ENCODE assay signal across 8 mouse cellular contexts in the genomic region with DNA sequence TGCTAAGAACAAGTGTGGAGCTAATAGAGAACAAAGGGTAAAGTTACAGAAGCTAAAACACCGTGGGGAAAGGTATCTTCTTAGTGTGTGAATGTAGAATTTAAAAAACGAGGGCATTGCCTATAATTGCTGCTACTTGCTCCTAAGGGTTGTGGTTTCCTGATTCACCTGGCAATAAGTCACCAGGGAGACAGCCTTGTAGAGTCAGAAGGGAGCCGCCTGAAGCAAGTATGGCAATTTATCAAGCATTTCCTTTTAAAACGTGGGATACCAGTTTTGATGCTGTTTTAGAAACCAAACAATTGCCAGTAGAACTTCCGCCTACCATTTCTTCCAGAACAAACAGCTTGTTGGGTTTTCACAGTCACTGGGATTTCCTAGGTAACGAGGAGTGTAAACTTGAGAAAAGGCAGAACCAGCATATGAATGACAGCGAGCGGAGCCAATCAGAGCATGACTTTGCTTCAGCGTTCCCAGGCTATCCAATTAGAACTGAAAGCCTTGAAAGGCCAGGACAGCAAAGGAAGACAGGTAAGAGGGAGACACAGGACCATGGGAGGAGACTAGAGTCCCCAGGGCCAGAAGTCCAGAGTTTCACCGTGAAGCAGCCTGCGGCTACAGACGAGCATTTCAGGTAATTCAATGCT. TPM values are rescaled to one million over a fixed set of nuclear protein-coding genes. Genes with fewer than 3 reads are reported as not detected.
DNase-seq lines count a peak whose midpoint lies in the region; ATAC-seq and TF ChIP-seq lines count a peak whose summit lies in the region.

A gene (plus strand): TSS at position 495 of the 647 bp plus-strand sequence.

- no peaks in the 10 kb centered on the region for H3K9me3 ChIP-seq in hindbrain, embryonic 11.5 days (ENCODE audit: control insufficient read depth, low read length)
- no peaks in the 10 kb centered on the region for H3K9me3 ChIP-seq in liver, embryonic 15.5 days (replicated peaks)
- no peaks in the 10 kb centered on the region for H3K9me3 ChIP-seq in neural tube, embryonic 11.5 days (ENCODE audit: control insufficient read depth, low read length)

- intact Hi-C loops in gastrocnemius, postnatal 14 days (cut with DNase I; ENCODE audit: low total_unique reads), result no loop called here

- H3K4me1 ChIP-seq in hindbrain, embryonic 11.5 days (replicated peaks; ENCODE audit: control insufficient read depth, insufficient read depth, low read length), result no peaks in the 10 kb centered on the region
- no peaks in the 10 kb centered on the region for H3K4me1 ChIP-seq in liver, embryonic 15.5 days (replicated peaks)
- no peaks in the 10 kb centered on the region for H3K4me1 ChIP-seq in neural tube, embryonic 11.5 days (ENCODE audit: control insufficient read depth, insufficient read depth, low read length)

- no peak within 1 kb of the TSS for H3K9ac ChIP-seq in hindbrain, embryonic 11.5 days (ENCODE audit: low read depth, low read length)
- H3K9ac ChIP-seq in liver, embryonic 15.5 days, result no peak within 1 kb of the TSS
- no peak within 1 kb of the TSS for H3K9ac ChIP-seq in neural tube, embryonic 11.5 days (ENCODE audit: low read length)

- no peak for TF ChIP-seq CTCF in layer of hippocampus, adult 2 months (conservative IDR thresholded peaks at IDR 0.05)

- no peak within 1 kb of the TSS for H3K27ac ChIP-seq in hindbrain, embryonic 11.5 days (ENCODE audit: low read depth, low read length)
- H3K27ac ChIP-seq in layer of hippocampus, adult 2 months, result peak within 1 kb of the TSS; percentile 36; the same call in 1 of the 2 replicates
- H3K27ac ChIP-seq in liver, embryonic 15.5 days (replicated peaks), result no peak within 1 kb of the TSS
- no peak within 1 kb of the TSS for H3K27ac ChIP-seq in neural tube, embryonic 11.5 days (ENCODE audit: low read depth, low read length)

- H3K36me3 ChIP-seq in hindbrain, embryonic 11.5 days (ENCODE audit: control insufficient read depth, insufficient read depth, low read length), result no peaks in the 10 kb centered on the region
- no peaks in the 10 kb centered on the region for H3K36me3 ChIP-seq in liver, embryonic 15.5 days (replicated peaks)
- H3K36me3 ChIP-seq in neural tube, embryonic 11.5 days (ENCODE audit: control insufficient read depth, insufficient read depth, low read length), result no peaks in the 10 kb centered on the region

- H3K27me3 ChIP-seq in hindbrain, embryonic 11.5 days (ENCODE audit: control insufficient read depth, insufficient read depth, low read length), result no peaks in the 10 kb centered on the region
- H3K27me3 ChIP-seq in liver, embryonic 15.5 days, result no peaks in the 10 kb centered on the region
- H3K27me3 ChIP-seq in neural tube, embryonic 11.5 days (ENCODE audit: control insufficient read depth, insufficient read depth, low read length), result no peaks in the 10 kb centered on the region

- H3K4me2 ChIP-seq in hindbrain, embryonic 11.5 days (replicated peaks; ENCODE audit: low read depth, low read length), result no peak within 1 kb of the TSS
- H3K4me2 ChIP-seq in liver, embryonic 15.5 days, result peak within 1 kb of the TSS; percentile 21; the same call in 1 of the 2 replicates
- no peak within 1 kb of the TSS for H3K4me2 ChIP-seq in neural tube, embryonic 11.5 days (ENCODE audit: low read depth)

- 55% methylated on average over 12 of the region's 12 CpGs for WGBS in hindbrain, embryonic 11.5 days
- 36% methylated on average over 12 of the region's 12 CpGs for WGBS in liver, embryonic 15.5 days (ENCODE audit: insufficient replicate concordance)
- WGBS in neural tube, embryonic 11.5 days, result 57% methylated on average over 12 of the region's 12 CpGs

- H3K4me3 ChIP-seq in hindbrain, embryonic 11.5 days (ENCODE audit: low read depth, low read length), result no peak within 1 kb of the TSS
- H3K4me3 ChIP-seq in layer of hippocampus, adult 2 months, result peak within 1 kb of the TSS; percentile 39
- H3K4me3 ChIP-seq in liver, embryonic 15.5 days (replicated peaks), result no peak within 1 kb of the TSS
- H3K4me3 ChIP-seq in neural tube, embryonic 11.5 days (ENCODE audit: low read depth, low read length), result no peak within 1 kb of the TSS

- 0 out of 2 replicates have a peak, but pooled peaks have one; percentile 30 for ATAC-seq in hindbrain, embryonic 11.5 days (ENCODE audit: low FRiP score)
- peak; percentile 64 for ATAC-seq in liver, embryonic 15.5 days (ENCODE audit: insufficient read depth)
- ATAC-seq in neural tube, embryonic 11.5 days (ENCODE audit: insufficient read depth, low FRiP score, low TSS enrichment), result no peak

- DNase-seq in gastrocnemius, adult 18-20 months (ENCODE audit: low spot score), result peak; percentile 6
- no peak for DNase-seq in gastrocnemius, postnatal 14 days
- peak; percentile 73 for DNase-seq in embryo, embryonic 10 days (ENCODE audit: low spot score)
- peak; percentile 55 for DNase-seq in hindbrain, embryonic 11.5 days (ENCODE audit: low spot score)
- DNase-seq in layer of hippocampus, adult 2 months (ENCODE audit: low spot score in 2 of 2), result peak; percentile 81 to 84
- DNase-seq in neural tube, embryonic 11.5 days (ENCODE audit: low spot score), result peak; percentile 26
- peak; percentile 56 for DNase-seq in thymus, postnatal 14 days

RNA-seq across cellular contexts. Expression of the gene that starts here (rescaled TPM):
- not detected for total RNA-seq in gastrocnemius, adult 18-20 months (2021)
- not detected for total RNA-seq in gastrocnemius, postnatal 14 days (2021)
- 3.1 TPM in 2 replicates for polyA plus RNA-seq in hindbrain, embryonic 11.5 days (2014; fragmentation: Nextera tagmentation; extraction: Ambion mirVana)
- total RNA-seq in layer of hippocampus, adult 2 months (2021), result 1 to 10 TPM; 1.8 to 2.0 TPM
- polyA plus RNA-seq in liver, embryonic 15.5 days (2015; fragmentation: Nextera tagmentation; extraction: Ambion mirVana), result 0.50 and 0.92 TPM in 2 replicates
- 0.61 and 0.92 TPM in 2 replicates for polyA plus RNA-seq in neural tube, embryonic 11.5 days (2014; fragmentation: Nextera tagmentation; extraction: Ambion mirVana)

Comparison
In these comparisons a context has a peak if more than half of its experiments do, and no peak if none do; other contexts are left out.
1. Peak in DNase-seq in gastrocnemius, adult 18-20 months; RNA of the gene not detected or under 1 TPM.
2. Peak in ATAC-seq and H3K4me2 ChIP-seq in liver, embryonic 15.5 days; RNA of the gene not detected or under 1 TPM.
3. Peak in DNase-seq in neural tube, embryonic 11.5 days; RNA of the gene not detected or under 1 TPM.